ENCODE assay signal across 26 mouse cellular contexts in genomic region chr3:9591416-9592110, GRCm38 (mm10).
"Had no signal": no experiment of that assay in that cellular context is flagged by ENCODE, and none has a peak within 500 bp of the region (broad histone marks: within the 10 kb centered on the region; RNA-seq: fewer than 3 reads in every experiment).

No protein-coding gene starts in this region.

- H3K36me3 ChIP-seq: heart, embryonic 15.5 days; hindbrain, embryonic 12.5 days; kidney, embryonic 15.5 days; limb, embryonic 15.5 days had no signal

- H3K27me3 ChIP-seq: heart, embryonic 13.5 days; heart, embryonic 15.5 days; hindbrain, embryonic 12.5 days; kidney, embryonic 15.5 days; limb, embryonic 13.5 days; limb, embryonic 15.5 days; liver, embryonic 12.5 days had no signal

- ATAC-seq: hindbrain, embryonic 16.5 days; intestine, embryonic 16.5 days; liver, embryonic 12.5 days had no signal

- H3K4me2 ChIP-seq: heart, embryonic 11.5 days; heart, embryonic 13.5 days; heart, embryonic 15.5 days; hindbrain, embryonic 12.5 days; hindbrain, embryonic 14.5 days; kidney, embryonic 15.5 days; limb, embryonic 13.5 days; limb, embryonic 15.5 days; liver, embryonic 12.5 days had no signal

- H3K4me3 ChIP-seq: heart, adult 2 months; heart, embryonic 13.5 days; heart, embryonic 15.5 days; hindbrain, embryonic 10.5 days; hindbrain, embryonic 12.5 days; kidney, embryonic 15.5 days; left cerebral cortex, adult 2 months; limb, embryonic 13.5 days; limb, embryonic 15.5 days; liver, embryonic 12.5 days had no signal

- H3K9me3 ChIP-seq: heart, embryonic 13.5 days; heart, embryonic 15.5 days; hindbrain, embryonic 12.5 days; kidney, embryonic 15.5 days; limb, embryonic 13.5 days; limb, embryonic 15.5 days; liver, embryonic 12.5 days had no signal

- H3K27ac ChIP-seq: heart, adult 2 months; heart, embryonic 13.5 days; heart, embryonic 15.5 days; hindbrain, embryonic 10.5 days; hindbrain, embryonic 12.5 days; hindbrain, embryonic 14.5 days; kidney, embryonic 15.5 days; kidney, postnatal 0 days; left cerebral cortex, adult 2 months; limb, embryonic 13.5 days; limb, embryonic 15.5 days; liver, embryonic 12.5 days; liver, embryonic 14.5 days had no signal

- H3K9ac ChIP-seq: heart, embryonic 13.5 days; heart, embryonic 15.5 days; hindbrain, embryonic 12.5 days; hindbrain, embryonic 14.5 days; kidney, embryonic 15.5 days; limb, embryonic 13.5 days; limb, embryonic 15.5 days; liver, embryonic 12.5 days; liver, embryonic 14.5 days had no signal

- DNase-seq: gastrocnemius, postnatal 14 days; gastrocnemius, postnatal 36 days; heart, adult 11 months; heart, adult 2 months; heart, postnatal 14 days; heart, postnatal 4 days; kidney, adult 11 months; kidney, adult 2 months; kidney, adult 9 months; kidney, postnatal 14 days; kidney, postnatal 36 days had no signal
